Mouse (Mus musculus): ENCODE data around the gene Fzd2.

Gene Fzd2

DNA sequence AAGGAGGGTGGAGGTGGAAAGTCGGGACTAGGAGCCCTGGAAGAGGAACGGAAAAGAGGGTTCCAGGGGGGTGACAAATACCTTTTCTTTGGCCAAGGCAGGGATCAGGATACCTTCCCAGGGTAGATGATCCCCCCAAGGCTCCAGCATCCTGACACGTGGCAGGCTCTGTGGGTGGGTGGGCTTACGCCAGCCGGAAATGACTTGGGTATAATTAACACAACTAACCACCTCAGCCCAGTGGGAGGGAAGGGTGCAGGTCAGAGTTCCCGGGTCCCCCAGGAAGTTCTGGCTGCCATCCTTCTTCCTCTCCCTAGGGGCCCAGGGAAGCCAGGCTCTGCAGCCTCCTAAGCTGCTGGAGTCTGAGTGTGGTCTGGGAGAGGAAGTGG lies 7.1 kb downstream of the Fzd2 start:
- DNase-seq (ENCODE audit: inconsistent age in 2 of 2, low spot score in 1 of 2), result no peak

DNA sequence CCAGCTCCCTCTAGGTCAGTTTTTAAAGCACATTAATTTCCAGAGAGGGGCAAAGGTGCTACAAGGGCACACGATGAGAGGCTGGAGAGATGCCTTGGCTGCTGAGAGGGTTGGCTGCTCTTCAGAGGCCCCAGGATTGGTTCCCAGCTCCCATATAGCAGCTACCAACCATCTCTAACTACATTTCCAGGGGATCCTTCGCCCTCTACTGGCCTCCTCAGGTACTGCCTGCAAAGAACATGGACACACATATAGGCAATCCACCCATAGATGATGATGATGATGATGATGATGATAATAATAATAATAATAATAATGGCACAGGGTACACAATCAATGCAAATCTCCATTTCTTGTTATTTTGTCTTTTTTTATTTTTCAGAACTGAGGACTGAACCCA lies 15.3 kb downstream of the Fzd2 start:
- no peak for DNase-seq (ENCODE audit: inconsistent age in 2 of 2, low spot score in 1 of 2)

DNA sequence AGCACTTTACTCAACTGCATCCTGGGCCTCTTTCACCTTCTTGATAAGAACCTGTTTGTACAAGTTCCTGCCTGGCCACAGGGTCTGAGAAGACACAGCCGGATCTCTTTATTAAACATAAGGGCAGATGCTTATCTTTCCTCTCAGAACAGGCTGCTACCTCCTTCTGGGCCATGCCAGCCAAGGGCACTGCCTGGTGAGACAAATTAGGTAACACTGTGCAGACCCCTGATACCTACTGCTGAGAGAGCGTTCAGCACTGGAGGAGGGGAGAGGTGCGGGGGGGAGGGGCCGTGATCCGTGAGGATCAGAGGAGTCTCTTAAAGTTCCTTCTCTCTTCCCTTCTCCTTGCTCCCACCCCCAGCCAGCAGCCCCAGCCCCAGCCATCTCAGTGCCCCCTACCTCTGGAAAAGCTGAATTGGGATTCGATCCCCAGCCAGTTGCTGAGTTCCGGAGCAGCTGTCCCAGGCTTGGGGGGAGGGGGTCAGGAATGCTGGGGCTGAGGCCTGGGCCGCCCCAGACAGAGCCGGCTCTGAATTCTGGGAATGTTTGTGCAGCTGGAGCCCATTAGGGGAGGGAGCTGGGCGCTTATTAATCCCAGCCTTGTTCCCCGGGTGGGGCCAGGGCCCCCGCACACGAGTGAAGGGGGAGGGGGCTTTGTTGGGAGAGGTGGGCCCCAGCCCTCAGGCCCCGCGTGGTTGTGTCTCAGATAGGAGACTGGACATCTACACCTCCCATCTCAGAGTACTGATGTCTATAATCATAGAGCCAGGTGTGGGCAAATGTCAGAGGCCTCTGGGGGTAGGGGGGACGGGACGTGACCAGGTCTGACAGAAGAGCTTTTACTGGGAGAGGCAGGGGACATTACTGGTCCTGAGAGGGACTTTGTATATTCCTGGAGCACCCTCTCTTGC lies 19.9 kb downstream of the Fzd2 start:
- DNase-seq (ENCODE audit: inconsistent age in 2 of 2, low spot score in 1 of 2), result no peak

DNA sequence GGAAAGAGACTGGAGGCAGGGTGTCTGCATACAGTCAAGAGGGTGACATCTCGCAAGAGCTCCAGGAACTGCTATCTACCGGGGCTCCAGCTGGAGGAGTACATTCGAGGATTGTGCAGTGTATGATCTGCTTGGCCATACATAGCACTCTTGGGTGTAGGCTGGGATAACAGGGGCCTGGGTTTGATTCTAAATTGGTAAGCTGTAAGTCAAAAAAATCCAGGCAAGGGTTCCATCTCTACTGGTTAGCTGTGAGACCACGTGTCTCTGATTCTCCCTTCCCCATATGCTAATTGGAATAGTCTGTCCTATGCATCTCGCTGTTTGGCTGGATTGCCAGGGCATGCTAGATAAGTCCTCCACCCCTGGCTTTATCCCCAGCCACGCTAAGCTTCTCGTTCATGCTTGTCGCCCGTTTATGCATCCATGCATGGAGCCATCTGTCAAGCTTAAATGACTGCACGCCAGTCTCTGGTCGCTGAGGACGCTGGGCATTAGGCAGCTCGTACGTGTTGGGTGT lies 20.8 kb downstream of the Fzd2 start:
- no peak for DNase-seq (ENCODE audit: inconsistent age in 2 of 2, low spot score in 1 of 2)

DNA sequence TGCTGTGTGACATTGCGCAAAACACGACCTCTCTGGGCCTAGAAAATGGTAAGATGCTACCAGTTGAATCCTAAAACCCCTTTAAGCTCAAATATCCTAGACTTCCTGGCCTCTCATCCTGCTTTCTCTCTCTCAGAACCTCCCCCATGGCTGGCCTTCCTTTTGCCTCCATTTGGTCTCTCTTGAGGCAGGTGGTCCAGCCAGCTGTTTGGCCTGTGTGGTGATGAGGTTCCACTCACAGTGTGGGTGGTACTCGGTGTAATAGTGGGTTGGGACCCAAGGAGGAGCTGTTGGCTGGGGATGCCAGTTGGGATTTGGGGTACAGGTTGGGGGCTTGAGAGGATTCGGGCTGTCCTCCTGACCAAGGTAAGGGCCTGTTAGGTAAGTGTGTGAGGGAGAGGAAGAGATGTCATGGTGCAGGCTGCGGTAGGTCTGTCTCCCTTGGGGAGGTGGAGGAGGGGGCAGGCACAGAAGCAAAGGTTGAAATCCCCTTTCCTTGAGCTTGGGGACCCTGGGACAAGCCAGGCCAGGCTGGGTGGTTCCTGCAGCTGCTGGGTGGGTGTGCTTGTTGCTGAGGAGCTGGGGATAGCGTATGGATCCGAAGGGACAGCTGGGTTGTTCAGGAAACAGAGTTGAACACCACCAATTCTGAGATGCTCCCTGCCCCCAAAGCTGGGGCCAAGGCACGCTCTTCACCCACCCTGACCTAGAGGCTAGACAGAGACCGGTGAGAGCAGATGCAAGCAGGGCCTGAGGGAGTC lies 23.2 kb downstream of the Fzd2 start:
- DNase-seq (ENCODE audit: inconsistent age in 2 of 2, low spot score in 1 of 2), result no peak

DNA sequence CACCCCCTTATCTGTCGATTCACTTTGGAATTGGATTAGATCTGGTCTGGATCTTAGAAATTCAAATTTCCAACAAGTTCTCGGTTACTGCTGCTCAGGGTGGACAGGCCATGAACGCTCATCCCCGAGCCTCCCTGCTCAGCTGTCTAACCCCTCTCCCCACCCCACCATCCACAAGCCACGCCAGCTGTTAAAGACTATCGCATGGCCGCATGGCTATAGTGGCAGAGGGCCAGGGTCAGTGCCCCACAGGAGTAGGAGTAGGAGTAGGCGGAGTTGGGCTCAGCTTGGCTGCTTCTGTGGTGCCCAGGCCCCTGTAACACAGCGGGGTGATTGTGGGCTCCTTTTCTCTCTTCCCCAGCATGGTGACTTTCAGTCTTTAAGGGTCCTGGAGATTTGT lies 24.3 kb downstream of the Fzd2 start:
- DNase-seq (ENCODE audit: inconsistent age in 2 of 2, low spot score in 1 of 2), result no peak

DNA sequence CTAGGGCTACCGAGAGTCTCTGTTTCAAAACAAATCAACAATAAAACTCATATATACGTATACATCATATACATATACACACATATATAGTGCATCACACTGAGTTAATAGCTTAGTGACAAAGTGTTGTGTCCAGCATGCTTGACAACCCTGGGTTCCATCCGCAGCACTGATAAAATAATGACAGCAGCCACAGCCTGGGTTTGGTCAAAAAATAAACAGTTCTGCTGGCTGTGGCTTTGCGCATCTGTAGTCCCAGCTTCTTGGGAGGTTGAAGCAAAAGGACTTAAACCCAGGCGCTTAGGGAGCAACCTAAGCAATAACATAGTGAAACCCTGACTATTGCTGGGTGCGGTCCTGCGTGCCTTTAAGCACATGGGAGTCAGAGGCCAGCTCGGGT lies 25.2 kb downstream of the Fzd2 start:
- no peak for DNase-seq (ENCODE audit: inconsistent age in 2 of 2, low spot score in 1 of 2)

DNA sequence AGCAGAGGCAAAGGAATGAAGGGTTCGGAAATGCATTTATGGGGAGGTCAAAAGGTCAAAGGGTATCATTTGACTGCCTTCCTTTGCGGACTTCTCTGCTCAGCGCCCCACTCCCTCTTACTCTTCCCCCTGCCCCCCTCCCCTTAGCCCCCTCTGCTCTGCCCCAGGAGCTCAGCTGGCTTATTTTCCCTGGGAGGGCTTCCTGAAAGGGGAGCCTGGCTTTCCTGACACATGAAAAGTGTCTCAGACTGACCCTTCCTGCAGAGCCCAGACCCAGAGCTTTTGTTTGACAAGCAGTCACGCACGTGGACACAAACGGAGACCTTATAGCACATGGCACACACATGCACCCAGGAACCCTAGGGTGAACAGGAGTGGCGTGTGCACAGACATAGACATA lies 26.5 kb downstream of the Fzd2 start:
- no peak for DNase-seq (ENCODE audit: inconsistent age in 2 of 2, low spot score in 1 of 2)

DNA sequence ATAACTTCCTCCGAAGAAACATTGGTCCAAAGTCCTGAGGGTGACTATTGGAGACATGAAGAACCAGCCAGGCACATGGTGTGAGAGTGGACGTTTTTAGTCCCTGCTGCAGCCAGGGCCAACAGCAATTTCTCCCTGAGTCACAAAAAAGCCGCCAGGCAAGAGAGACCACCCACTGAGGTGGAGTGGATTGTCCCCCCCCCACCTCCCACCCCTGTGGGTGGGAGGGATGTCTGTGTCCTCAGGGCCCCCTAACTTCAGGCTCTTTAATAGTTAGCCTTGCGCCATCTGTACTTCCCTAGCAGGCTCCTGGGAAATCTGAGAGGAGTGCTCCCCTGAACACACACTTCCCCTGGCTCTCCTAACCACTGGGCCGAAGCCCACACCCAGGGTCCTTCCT lies 27.0 kb downstream of the Fzd2 start:
- DNase-seq (ENCODE audit: inconsistent age in 2 of 2, low spot score in 1 of 2), result no peak

DNA sequence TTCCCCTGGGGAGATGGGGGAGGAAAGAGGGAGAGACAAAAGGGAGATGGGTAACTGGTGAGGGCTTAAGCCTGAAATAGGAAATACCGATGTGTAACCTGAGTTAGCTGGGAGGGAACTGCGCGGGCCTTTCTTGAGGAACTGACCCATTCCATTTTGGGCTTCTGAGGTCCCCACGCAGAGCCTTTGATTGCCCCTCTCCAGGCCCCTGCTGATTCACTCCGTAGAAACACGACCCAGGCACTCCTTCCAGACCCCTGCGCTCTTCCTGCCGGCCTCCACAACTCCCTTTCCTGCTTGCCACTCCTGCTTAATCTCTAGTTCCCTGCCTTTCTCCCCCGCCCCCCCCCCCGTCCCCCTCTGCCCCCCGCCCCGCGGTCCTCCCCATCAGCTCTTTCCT lies 28.5 kb downstream of the Fzd2 start:
- DNase-seq (ENCODE audit: inconsistent age in 2 of 2, low spot score in 1 of 2), result no peak

DNA sequence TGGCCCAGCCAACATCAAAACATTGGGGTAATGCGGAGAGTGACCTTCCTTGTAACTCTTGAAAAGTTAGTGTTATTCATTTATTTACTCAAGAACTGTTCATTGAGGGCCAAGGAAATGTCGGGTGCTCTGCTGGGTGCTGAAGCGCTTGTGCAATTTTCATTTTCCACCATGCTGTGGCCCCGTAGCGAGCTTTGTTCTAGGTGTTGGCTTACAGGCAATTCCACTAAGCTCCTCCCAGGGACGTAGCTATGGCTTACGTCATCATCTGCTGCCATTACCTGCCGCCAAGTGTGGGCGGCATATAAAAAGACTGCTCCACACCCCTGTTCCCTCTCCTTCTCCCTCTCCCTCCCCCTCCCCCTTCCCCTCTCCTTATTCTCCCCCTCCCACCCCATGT lies 29.2 kb downstream of the Fzd2 start:
- DNase-seq (ENCODE audit: inconsistent age in 2 of 2, low spot score in 1 of 2), result no peak

DNA sequence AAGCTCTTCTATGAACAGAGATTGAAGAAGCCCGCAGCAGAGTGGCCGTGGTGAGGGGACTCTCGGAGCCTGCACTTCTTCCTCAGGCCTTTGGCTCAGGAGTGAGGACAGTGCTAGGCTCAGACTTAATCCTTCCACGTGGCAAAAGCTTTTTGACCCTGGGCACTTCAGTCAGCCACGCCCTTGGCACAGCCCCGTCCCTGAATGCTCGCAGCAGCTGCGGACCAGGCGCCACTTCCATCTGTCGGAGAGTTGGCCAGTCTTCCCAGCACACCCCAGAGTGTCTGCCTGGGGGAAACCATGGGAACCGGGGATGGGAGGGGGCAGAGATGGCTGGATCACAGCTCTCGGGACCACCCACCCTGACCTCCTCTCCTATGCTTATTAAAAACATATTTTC lies 32.7 kb downstream of the Fzd2 start:
- no peak for DNase-seq (ENCODE audit: inconsistent age in 2 of 2, low spot score in 1 of 2)

DNA sequence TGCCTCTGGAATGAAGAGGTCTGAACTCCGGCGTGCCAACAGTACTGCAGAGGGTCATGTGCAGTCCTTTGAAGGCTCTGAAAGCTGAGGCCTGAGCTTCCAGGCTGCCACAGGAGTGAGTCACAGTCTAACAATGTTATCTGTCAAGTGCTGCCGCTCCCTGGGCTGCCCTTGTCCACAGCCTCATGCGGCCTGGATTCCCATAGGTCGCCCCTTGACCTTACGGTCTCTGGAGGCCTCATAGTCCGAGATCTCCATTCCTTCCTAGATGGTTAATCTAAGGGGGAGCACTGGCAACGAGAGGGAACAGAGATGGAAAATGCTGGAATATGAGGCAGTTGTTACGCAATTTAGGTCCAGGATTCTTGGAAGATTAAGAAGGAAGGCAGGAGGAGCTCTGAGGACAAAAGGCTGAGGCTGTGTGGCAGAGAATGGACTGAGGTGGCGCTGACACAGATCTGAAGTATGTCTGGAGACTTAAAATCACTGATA lies 39.7 kb downstream of the Fzd2 start:
- peak; percentile 80 to 87 for DNase-seq (ENCODE audit: inconsistent age in 2 of 2, low spot score in 1 of 2)

DNA sequence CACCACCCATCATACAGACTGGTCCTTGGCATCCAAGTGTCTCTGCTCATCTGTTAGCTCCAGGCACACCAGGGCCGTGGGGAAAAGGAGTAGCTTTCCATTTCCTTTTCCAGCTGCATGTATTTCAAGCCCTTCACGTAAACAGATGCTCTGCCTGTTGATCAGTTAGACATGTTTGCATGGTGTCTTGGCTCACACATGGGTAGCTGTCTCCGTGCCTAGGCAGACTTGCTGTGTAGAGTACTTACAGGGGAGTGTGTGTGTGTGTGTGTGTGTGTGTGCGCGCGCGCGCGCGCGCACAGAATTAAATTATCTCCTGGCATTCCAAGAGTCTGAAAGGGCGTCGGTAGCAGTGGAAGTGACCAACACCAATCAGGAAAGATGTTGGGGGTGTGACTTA lies 42.0 kb downstream of the Fzd2 start:
- DNase-seq (ENCODE audit: inconsistent age in 2 of 2, low spot score in 1 of 2), result no peak

DNA sequence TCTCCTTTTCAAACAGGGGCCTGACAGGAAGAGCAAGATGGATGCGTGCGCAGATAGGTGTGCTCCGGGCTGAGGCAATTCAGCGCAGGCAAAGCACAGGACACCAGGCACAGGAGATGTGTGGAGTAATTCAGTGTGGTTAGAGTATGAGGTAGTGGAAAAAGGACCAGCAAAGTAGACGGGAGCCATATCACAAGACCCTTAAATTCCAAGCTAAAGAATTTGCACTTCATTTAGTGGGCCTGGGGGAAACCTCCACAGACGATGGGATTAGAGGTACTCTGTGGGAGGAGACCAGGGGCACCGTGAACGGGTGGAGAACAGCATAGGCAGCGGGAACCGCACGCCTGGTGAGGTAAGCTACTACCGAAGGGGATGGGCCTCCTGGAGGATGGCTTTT lies 43.7 kb downstream of the Fzd2 start:
- DNase-seq (ENCODE audit: inconsistent age in 2 of 2, low spot score in 1 of 2), result no peak

DNA sequence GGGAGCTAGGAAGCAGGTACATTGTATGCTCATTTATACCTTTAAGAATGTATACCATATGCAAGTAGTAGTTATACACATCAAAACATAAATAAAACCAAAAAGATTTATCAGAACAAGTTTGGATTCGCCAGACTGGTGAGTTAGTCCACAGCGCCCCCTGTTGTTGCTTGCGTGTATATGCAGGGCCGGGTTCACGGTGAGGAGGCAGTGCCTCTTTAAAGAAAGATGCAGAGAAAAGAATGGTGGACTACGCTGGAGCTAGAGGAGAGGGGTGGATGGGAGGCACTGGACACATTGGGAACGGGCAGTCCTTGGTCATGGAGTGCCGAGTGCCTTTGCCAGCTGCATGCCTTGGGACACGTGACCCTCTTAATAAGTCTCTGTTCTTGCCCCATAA lies 47.2 kb downstream of the Fzd2 start:
- DNase-seq (ENCODE audit: inconsistent age in 2 of 2, low spot score in 1 of 2), result peak; percentile 62 to 89

DNA sequence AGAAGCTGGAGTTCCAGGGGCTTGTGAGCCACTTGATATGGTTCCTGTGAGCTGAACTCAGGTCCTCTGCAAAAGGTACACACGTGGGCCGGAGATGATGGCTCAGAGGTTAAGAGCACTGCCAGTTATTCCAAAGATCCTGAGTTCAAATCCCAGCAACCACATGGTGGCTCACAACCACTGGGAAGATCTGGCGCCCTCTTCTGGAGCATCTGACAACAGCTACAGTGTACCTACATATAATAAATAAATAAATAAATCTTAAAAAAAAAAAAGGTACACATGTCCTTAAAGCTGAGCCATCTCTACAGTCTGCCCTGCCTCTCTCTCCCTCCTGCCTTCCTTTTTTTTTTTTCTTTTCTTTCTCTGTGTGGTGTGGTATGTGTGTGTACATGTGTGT lies 48.6 kb downstream of the Fzd2 start:
- no peak for DNase-seq (ENCODE audit: inconsistent age in 2 of 2, low spot score in 1 of 2)

DNA sequence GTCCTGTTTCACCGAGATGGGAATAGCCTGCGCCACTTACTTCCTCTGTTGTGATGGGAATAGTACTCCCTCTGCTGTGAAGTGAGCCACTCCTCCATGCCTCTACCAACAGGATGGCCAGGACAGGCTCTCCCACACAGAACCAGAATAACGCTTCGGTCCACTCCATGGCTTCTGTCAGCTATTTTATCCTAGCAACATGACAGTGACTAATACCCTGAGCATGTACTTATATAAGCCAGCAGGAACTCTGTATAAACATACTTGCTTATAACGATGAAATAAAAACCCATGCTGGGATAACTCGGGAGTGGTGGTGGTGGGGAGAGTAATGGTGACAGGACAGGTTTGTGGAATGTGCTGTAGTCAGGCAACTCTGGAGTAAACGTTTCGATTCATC lies 51.7 kb downstream of the Fzd2 start:
- no peak for DNase-seq (ENCODE audit: inconsistent age in 2 of 2, low spot score in 1 of 2)

DNA sequence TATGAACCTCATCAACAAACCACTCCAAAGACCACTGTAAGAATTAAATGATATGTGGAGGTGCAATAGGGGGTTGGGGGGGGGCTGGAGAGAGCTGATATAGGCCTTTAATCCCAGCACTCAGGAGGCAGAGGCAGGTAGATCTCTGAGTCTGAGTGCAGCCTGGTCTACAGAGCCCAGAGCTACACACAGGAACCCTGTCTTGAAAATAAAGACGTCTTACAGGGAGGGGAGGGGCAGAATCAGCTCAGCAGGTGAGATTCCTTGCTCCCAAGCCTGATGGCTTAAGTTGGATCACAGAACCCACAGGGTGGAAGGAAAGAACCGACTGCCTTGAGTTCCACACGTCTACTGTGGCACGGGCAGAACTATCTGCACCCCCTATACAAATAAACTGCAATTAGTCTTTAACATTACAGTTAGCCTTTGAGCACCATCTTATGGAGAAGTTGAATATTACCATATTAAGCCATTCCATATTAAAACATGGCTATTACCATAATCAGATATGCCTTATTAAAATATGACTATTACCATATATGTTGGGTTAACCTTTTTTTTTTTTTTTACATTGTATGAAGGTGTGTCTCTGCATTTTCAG lies 52.2 kb downstream of the Fzd2 start:
- no peak for DNase-seq (ENCODE audit: inconsistent age in 2 of 2, low spot score in 1 of 2)

DNA sequence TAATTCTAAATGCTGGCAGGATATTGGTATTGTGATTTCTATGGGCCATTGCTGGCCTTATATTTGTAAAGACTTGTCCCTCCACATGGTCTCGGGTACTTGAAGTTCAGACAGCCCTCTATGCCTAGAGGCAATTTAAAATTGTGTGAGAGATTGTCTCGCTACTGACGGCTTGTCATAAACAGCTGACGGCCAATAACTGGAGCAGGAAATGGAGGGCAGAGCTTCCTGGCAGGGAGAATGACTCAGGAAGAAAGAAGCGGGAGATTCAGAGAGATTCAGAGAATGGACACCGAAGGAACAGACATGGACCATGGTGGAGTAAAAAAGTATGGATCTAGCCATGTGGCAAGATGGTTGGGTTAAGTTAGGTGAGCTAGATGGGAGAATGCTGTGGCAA lies 52.7 kb downstream of the Fzd2 start:
- DNase-seq (ENCODE audit: inconsistent age in 2 of 2, low spot score in 1 of 2), result no peak
